Mouse (Mus musculus) liver, postnatal 0 days (tissue): ENCODE data around the gene D430041D05Rik.

Experiments used
- CTCF ChIP-seq: sonication (generic); IDR thresholded peaks from 2 replicates; pipeline ENCODE4 v1.5.1; 2016; ENCODE audit warnings: antibody characterized with exemption, low read depth
- EP300 ChIP-seq: IDR thresholded peaks from 2 replicates; pipeline ENCODE4 v1.6.1; 2016; ENCODE audit warnings: antibody characterized with exemption, low read depth, mild to moderate bottlenecking

DNA sequence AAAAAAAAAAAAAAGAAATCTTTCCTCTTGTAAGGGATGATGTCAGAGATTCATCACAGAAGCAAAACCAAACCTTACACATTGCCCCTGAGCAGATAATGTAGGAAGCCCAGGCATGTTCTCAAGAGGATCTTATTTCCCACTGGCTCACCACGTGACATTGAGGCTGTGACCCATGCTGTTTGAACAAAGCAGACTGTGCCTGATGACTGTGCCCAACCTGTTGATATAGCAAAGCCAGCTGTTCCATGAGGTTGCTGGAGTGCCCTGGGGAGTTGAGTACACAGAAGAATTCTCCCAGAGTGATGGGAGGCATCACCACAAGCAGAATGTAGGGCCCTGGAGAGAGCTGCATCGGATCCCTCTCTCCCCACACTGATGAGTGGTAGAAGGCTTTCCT, 274.9 kb downstream of the D430041D05Rik start:
- TF ChIP-seq CTCF (no peak), EP300 (no peak)
